Comparison of ENCODE assay signal across 8 mouse cellular contexts in genomic region chr14:25185556-25185958, GRCm38 (mm10).
DNase-seq lines count a peak whose midpoint lies in the region; ATAC-seq and TF ChIP-seq lines count a peak whose summit lies in the region.

No protein-coding gene starts in this region.

- H3K4me2 ChIP-seq in embryonic facial prominence, embryonic 13.5 days = no peak overlapping the region
- H3K4me2 ChIP-seq in midbrain, postnatal 0 days (ENCODE audit: low read depth, low read length, poor library complexity, severe bottlenecking) = no peak overlapping the region
- no peak overlapping the region for H3K4me2 ChIP-seq in lung, postnatal 0 days (replicated peaks; ENCODE audit: low read depth, low read length)

- peak overlapping the region; percentile 32; the same call in 1 of the 2 replicates for H3K9ac ChIP-seq in embryonic facial prominence, embryonic 13.5 days
- no peak overlapping the region for H3K9ac ChIP-seq in midbrain, postnatal 0 days (replicated peaks; ENCODE audit: low read length, poor library complexity, severe bottlenecking)
- H3K9ac ChIP-seq in lung, postnatal 0 days (replicated peaks; ENCODE audit: low read depth) = no peak overlapping the region

- no peak overlapping the region for H3K4me3 ChIP-seq in embryonic facial prominence, embryonic 13.5 days
- no peak overlapping the region for H3K4me3 ChIP-seq in midbrain, postnatal 0 days (ENCODE audit: low read depth, low read length)
- H3K4me3 ChIP-seq in lung, postnatal 0 days (ENCODE audit: low read depth, low read length) = no peak overlapping the region

- H3K36me3 ChIP-seq in embryonic facial prominence, embryonic 13.5 days = no peaks in the 10 kb centered on the region
- H3K36me3 ChIP-seq in midbrain, postnatal 0 days (ENCODE audit: insufficient read depth, low read length) = no peaks in the 10 kb centered on the region
- H3K36me3 ChIP-seq in lung, postnatal 0 days (ENCODE audit: insufficient read depth, low read length) = no peaks in the 10 kb centered on the region

- H3K4me1 ChIP-seq in embryonic facial prominence, embryonic 13.5 days = peaks cover 29% of the 10 kb centered on the region
- H3K4me1 ChIP-seq in midbrain, postnatal 0 days (ENCODE audit: insufficient read depth, low read length) = peaks cover 10% of the 10 kb centered on the region; the same call in 1 of the 2 replicates
- H3K4me1 ChIP-seq in lung, postnatal 0 days (ENCODE audit: insufficient read depth, low read depth, low read length) = no peaks in the 10 kb centered on the region

- ATAC-seq in cerebellum, adult (ENCODE audit: insufficient number of reproducible peaks, low FRiP score, low TSS enrichment) = no peak
- no peak for ATAC-seq in embryonic facial prominence, embryonic 13.5 days (ENCODE audit: insufficient number of reproducible peaks, insufficient read depth, low FRiP score, low TSS enrichment, low read depth)
- ATAC-seq in midbrain, postnatal 0 days (ENCODE audit: low FRiP score) = peak; percentile 72
- no peak for ATAC-seq in lung, postnatal 0 days
- ATAC-seq in CD4-positive, CD25-positive, alpha-beta regulatory T cell, adult 4 months = no peak

- H3K27ac ChIP-seq in embryonic facial prominence, embryonic 13.5 days = peak overlapping the region; percentile 62; the same call in 1 of the 2 replicates
- peak overlapping the region; percentile 81 for H3K27ac ChIP-seq in midbrain, postnatal 0 days (ENCODE audit: low read depth, low read length)
- H3K27ac ChIP-seq in lung, postnatal 0 days (ENCODE audit: low read length) = no peak overlapping the region

- peak; percentile 48 for TF ChIP-seq CTCF in midbrain, postnatal 0 days (IDR thresholded peaks at IDR 0.05)
- no peak for TF ChIP-seq CTCF in lung, postnatal 0 days (IDR thresholded peaks at IDR 0.05)

- peak; percentile 31 for DNase-seq in cerebellum, adult 8-10 months
- DNase-seq in kidney, adult 11 months = peak; percentile 66
- peak; percentile 51 for DNase-seq in midbrain, postnatal 0 days (ENCODE audit: low spot score)
- DNase-seq in adipocyte (ENCODE audit: low spot score) = no peak
- no peak for DNase-seq in lung, postnatal 0 days (ENCODE audit: low spot score)

- no peak for TF ChIP-seq EP300 in lung, postnatal 0 days (IDR thresholded peaks at IDR 0.05)

- H3K27me3 ChIP-seq in embryonic facial prominence, embryonic 13.5 days = no peaks in the 10 kb centered on the region
- no peaks in the 10 kb centered on the region for H3K27me3 ChIP-seq in midbrain, postnatal 0 days (ENCODE audit: insufficient read depth, low read length)
- no peaks in the 10 kb centered on the region for H3K27me3 ChIP-seq in lung, postnatal 0 days (replicated peaks; ENCODE audit: insufficient read depth, low read length)

- WGBS in embryonic facial prominence, embryonic 13.5 days = 60% methylated on average over 10 of the region's 10 CpGs
- 26% methylated on average over 10 of the region's 10 CpGs for WGBS in midbrain, postnatal 0 days
- 53% methylated on average over 10 of the region's 10 CpGs for WGBS in lung, postnatal 0 days

- no peaks in the 10 kb centered on the region for H3K9me3 ChIP-seq in embryonic facial prominence, embryonic 13.5 days
- H3K9me3 ChIP-seq in midbrain, postnatal 0 days (ENCODE audit: low read length) = peaks cover 5% of the 10 kb centered on the region; the same call in 1 of the 2 replicates
- no peaks in the 10 kb centered on the region for H3K9me3 ChIP-seq in lung, postnatal 0 days (ENCODE audit: low read length)

Comparison
In these comparisons a context has a peak if more than half of its experiments do, and no peak if none do; other contexts are left out.
1. DNase-seq: peak in cerebellum, adult 8-10 months (single experiment), kidney, adult 11 months (single experiment) and midbrain, postnatal 0 days (single experiment); none in adipocyte (single experiment) and lung, postnatal 0 days (single experiment).